Mouse (Mus musculus): ENCODE measurements at regions not wholly inside any gene's neighbourhood (a gene's known extent, or its start where the extent isn't known, plus 50 kb on each side); places are given as distances from the start of the nearest gene placed in this dataset.
A peak's percentile ranks its signal among the peaks of the same experiment; 100 is the strongest.

DNA sequence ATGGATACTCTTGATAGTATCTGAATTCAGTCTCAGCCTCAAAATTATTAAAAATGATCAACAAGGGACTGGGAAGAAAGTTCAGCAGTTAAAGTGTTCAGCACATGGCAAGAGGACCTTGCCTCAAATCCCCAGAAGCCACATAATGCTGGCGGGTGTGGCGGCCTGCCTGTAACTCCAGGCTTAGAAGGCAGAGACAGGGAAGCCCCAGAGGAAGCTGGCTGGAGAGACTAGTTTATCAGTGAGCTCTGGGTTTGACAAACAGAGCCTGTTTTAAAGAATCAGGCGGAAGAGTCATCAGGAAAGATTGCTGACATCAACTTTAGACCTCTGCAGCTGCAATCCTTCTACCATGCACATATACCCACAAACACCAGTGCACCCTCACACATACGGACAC, 52.1 kb upstream of the Fyn start:
- peak in 1 of 2 experiments; percentile 13 for DNase-seq
- intact Hi-C loops (cut with DNase I), result no loop called here

DNA sequence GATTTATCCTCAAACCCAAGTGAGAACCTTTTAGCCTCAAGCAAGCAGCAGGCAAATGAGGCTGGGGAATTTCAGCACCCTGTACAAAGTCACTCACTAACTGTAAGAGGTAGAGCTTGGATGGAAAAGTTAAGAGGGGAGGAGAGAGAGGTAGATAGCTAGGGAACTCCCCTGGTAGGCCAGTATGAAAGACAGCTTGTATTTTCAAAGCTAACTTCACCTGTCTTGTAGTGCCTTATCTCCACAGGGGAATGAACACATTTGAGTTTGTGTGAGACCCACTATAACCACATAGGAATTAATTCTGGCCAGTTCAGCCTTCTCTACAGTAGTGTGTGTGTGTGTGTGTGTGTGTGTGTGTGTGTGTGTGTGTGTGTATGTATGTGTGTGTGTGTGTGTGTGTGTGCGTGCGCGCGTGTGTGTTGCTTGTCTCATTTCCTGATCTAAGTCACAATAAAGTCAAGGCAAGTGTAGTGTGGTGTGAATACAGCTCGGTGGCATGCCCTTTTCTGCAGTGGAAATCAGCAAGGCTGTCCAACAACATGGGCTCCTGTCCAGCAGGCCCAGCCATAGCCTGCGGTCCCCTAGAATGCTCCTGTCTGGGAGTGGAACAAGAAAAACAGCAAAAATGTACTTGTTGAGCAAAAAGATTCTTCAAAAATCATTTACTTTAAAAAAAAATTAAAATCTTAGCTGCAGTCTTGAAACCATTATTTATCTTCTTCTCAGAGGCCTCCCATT, 53.1 kb upstream of the Fyn start:
- DNase-seq, result no peak
- intact Hi-C loops (cut with DNase I), result no loop called here

DNA sequence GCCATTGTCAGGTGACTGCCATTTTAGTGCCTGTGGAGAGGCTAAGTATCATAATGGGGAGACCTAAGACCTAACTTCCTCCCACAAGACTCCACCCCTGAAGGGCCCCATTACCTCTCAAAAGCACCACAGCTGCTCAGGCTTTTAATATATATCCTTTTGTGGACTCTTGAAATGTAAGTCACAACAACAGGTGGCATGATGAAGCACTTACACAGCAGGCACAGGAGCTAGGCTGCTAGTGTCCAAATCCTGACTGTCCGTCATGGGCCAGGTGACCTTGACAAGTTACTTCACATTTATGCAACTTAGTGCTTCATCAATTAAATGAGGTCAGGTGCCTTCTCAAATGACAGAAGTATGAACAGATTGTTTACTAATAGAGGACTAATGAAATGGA, 57.2 kb upstream of the Fyn start:
- no peak for DNase-seq
- intact Hi-C loops (cut with DNase I), result no loop called here

DNA sequence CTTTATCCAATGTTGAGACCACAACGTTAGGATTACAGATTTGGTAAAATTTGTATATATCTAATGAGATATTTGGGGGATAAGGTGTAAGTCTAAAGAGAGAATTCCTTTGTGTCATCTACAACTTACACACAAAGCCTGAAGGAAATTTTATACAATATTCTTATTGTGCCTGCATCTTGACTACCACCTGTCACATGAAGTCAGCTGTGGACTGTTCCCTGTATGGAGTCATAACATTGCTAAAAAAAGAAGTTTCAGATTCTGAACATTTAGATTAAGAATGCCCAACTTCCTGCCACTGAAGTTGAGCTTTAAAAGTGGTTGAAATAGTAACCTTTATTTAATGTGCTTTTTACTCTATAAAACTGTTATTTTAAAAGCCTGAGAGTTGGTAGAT, 60.1 kb upstream of the Fyn start:
- no peak for DNase-seq
- intact Hi-C loops (cut with DNase I), result no loop called here

DNA sequence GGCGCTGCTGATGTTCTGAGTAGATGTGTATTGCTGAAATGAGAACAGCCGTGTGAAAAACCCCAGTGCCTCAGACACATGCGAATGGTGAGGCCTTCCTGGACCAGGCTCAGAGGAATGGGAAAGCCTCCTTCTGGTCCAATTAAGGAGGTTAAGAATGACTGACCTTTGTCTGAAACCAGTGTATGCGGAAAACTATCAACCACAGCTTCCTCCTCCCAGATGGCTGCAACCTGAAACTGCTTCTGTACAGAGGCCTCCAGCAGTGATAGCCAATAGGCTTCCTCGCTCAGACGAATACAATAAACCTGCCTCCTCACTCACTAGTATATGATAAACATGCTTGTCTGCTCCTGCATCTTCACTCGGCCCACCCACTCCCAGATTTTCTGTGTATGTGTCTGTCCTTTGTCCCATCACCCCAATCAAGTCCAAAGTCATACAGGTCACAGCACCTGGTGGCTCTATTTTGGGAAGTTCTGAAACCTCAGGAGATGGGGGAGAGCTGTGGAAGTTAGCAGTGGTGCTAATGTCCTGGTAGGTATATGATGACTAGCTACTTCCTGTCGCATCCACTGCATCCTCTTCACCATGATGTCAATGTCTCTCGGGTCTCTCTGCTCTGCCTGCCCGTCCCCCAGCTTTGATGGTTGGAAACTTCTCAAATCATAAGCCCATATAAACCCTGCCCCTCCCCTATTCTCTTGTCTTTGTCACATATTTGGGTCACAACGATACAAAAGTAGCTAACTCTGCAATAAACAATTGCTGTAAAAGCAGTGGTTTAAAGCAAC, 75.8 kb upstream of the Fyn start:
- intact Hi-C loops (cut with DNase I), result no loop called here
- no peak for DNase-seq

DNA sequence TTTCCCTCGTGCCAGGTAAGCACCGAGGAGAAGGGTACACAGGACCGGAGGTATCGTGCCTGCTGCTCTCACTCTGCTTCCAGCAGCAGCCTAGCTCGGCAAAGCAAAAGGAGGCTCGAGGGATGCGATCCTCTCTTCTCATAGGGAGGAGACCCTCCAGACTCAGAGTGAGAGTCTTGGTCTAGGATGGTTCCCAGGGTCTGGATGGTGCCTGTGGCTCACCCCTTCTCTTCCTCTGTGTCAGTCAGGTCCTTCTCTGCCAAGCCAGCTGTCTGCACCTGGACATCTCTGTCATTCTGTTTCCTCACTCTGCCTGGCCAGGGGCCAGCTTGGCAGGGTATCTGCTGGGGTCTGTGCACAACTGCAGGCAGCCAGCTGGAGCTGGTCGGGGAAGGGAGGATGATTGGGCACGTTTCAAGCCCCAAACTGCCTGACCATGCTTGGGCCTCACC, 76.9 kb upstream of the Fyn start:
- DNase-seq, result peak; percentile 30 to 56
- intact Hi-C loops (cut with DNase I), result no loop called here

DNA sequence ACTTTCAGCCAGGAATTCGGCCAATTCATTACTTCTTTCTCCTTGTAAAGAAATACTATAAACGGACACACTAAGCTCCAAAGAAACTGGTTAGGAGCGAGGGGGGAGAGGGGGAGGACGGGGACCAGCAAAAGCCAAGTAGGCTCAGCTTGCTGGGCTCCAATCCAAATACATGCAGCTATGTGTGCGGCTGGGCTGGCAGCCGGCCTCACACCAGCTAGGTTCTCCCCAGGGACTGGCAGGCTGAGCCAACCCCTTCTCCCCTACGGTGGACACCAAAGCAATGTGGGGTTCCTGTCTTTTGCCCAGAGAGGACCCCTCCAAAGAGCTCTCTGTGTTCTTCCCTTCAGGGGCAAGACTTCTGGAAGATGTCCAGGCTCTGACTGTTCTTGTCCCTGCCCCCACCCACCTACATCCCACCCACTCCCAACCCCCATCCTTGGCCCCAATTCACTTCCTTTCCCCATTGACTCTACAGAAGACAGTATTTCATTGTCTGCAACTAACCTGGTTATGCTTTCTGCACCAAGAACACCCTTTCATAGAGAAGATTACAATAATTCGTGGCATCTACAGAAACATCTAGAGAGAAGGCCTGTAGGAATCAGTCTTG, 77.4 kb upstream of the Fyn start:
- intact Hi-C loops (cut with DNase I), result no loop called here
- peak; percentile 58 to 68 for DNase-seq

DNA sequence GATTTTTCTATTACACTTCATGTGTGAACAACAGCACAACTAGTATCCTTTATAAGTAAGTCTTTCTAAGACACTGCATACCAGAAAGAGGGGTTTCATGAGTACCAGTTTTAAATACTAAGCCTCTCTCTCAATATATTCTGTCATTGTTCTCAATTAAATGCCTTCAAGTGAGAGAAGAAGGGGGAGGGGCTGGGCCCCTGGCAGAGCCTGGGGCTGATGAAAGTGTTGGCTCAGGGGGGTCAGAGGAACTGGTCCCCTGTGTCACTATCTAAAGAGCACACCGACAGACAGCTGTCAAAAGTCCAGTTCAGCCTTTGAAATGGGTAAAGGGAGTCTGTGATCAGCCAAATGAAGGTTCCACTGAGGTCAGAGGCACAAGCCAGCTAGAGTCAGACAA, 78.4 kb upstream of the Fyn start:
- no peak for DNase-seq
- intact Hi-C loops (cut with DNase I), result no loop called here

DNA sequence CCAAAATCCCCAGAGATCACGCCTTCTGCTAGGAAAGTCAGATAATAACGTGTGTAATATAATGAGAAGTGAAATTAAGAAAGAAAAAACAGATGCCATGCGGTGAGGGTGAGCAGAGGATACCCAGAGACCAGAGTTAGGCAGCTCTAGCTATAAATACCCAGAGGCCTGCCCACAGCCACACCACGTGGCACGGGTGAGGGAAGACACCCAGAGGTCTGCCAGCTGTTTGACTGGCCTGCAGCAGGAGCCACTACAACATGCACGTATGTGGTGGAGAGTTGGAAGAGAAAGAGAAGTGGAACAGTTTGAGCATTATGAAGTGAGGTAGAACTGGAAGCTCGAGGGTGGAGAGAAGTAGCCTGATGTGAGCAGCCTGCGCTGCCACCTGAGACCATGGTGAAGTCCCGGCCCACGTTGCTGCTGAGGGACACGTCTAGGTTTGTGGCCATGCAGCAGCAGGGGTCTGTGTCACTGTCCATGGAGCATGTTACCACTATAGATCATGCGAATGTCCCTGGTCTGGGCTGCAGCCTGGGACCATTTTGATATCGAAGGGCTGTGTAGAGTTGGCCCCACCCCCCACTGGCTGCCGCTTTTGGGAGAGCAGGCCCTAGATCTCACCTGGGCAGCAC, 88.2 kb upstream of the Fyn start:
- no peak for DNase-seq
- intact Hi-C loops (cut with DNase I), result no loop called here

DNA sequence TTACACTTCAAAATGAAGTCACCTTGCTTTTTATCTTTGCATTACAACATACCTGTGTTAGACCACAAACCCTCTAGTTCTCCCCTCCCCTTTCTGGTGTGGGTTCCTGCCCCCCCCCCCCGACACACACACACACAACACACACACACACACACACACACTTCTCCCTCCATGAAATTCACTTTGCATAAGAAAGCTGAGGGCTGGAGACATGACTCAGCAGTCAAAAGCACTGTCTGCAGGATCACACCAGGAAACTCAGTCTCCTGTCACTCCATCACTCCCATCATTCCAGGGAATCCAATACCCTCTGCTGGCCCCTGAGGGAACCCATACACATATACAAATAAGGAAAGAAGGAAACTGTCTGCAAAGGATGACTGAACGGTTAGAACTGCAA, 94.5 kb upstream of the Fyn start:
- no peak for DNase-seq
- intact Hi-C loops (cut with DNase I), result no loop called here

DNA sequence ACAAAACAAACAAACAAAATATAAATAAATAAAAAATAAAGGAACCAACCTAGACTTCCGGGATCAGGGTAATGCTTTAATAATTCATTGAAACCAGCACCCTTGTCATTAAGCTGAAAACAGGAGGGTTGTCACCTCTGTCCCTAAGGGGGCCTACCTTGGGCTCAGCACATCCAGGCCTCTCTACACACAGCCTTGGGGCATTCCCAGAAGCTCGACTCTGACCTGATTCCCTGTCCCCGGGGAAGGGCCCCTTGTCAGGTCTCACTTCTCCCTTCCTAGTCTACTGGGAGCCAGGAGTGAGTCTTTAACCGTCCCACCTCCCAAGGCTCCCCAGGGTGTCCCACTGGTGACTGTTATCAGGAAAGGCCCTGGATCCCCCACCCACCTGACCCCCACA, 95.2 kb upstream of the Fyn start:
- DNase-seq, result no peak
- intact Hi-C loops (cut with DNase I), result no loop called here

DNA sequence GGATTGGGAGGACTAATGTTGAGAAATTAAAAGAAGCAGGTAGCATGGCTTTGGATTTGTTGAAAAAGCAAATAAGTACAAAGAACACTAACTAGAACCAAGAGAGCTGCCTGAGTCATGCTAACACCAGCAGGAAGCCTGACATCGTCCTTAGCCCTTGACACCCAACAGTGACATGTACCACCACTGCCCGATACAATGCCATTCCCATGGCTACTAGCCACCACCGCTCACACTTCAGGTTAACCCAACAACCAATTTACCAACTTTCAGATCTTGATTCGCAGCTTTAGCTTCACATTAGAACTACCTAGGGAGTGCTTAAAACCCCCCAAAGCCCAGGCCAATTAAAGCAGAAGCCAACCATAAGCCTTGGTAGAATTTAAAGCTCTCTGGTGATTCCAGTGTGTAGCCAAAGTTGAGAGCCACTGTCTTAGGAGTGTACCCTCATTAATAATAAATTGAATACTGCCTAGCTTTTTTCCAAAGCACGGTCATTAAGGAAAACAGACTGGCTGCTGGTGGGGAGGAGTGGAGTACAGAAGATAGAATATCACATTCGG, 96.2 kb upstream of the Fyn start:
- intact Hi-C loops (cut with DNase I), result no loop called here
- no peak for DNase-seq

DNA sequence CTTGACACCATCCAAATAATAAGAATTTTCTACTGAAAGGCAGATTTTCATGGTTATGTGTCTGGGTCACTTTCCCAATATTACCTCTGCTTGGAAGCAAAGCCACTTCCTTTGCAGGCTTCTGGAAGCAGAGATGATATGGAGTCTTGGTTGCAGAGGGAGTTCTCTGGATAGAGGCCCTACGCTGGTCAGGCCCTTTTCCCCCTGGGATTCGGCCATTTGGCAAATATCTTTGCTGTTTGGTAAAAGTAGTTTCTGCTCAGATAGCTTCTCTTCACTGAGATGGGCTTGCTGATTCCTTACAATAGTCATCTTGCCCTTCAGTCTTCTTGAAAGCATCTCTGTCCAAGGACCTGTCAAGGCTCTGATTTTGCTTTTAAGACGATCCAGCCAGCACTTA, 98.2 kb upstream of the Fyn start:
- DNase-seq, result no peak
- intact Hi-C loops (cut with DNase I), result no loop called here

DNA sequence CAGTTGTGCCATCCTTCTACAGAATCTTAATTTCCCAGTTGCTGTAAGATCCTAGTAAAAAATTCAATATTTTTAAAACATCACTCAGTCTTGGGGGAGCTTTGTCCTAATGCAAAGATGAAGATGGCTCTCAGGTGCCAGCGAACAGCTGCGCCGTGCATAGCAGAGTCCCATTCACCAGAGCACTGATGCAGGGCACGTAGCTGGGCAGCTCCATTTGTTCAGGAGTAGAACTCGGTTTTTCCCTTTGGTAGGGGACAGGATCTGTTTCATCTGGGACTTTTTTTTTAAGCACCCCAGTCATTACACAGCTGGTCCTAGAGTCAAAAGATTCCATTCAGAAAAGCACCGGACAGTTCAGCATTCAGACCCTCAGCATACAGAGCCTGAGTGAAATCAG, 101.4 kb upstream of the Fyn start:
- DNase-seq, result no peak
- intact Hi-C loops (cut with DNase I), result loop anchor here (2.0 kb wide), 1 partner anchor 104 kb away; no protein-coding TSS in a partner anchor

DNA sequence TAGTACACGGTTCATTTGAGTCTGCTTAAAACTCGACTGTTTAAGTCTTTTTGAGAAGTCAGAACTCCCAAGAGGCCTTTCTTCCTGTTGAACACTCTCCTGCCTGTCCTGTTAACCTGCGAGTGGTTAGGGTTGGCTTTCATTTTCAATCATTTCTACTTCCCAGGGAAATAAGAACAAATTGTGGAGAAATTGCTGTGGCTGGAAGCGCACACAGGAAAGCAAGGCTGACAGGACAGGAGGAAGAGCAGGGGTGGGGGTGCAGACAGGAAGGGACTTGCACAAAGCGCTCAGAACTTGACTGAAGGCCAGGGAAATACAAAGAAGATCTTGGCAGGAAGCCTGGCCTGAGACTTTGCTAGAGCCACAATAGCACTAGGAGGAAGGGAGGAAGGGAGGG, 102.2 kb upstream of the Fyn start:
- intact Hi-C loops (cut with DNase I), result loop anchor here (2.0 kb wide), 1 partner anchor 104 kb away; no protein-coding TSS in a partner anchor
- peak; percentile 75 to 78 for DNase-seq

DNA sequence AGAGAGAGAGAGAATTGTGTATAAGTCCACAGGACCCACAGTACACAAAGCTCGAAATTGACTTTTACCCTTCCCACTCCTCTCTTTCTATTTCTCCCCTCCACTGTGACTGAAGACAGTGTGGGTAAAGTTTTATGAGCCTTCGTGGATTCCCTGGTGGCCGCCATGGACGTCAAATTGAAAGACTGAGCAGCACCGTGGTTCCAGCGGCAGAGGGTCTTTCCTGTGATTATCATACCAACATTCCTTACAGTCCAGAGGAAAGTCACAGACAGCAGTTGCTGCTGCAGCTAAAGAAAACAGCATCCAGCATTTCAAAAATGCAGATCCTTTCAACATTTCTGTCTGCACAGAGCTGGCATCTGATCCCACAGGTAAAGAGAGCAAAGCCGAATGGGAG, 98.9 kb upstream of the Ccn6 start:
- no peak for DNase-seq
- intact Hi-C loops (cut with DNase I), result no loop called here

DNA sequence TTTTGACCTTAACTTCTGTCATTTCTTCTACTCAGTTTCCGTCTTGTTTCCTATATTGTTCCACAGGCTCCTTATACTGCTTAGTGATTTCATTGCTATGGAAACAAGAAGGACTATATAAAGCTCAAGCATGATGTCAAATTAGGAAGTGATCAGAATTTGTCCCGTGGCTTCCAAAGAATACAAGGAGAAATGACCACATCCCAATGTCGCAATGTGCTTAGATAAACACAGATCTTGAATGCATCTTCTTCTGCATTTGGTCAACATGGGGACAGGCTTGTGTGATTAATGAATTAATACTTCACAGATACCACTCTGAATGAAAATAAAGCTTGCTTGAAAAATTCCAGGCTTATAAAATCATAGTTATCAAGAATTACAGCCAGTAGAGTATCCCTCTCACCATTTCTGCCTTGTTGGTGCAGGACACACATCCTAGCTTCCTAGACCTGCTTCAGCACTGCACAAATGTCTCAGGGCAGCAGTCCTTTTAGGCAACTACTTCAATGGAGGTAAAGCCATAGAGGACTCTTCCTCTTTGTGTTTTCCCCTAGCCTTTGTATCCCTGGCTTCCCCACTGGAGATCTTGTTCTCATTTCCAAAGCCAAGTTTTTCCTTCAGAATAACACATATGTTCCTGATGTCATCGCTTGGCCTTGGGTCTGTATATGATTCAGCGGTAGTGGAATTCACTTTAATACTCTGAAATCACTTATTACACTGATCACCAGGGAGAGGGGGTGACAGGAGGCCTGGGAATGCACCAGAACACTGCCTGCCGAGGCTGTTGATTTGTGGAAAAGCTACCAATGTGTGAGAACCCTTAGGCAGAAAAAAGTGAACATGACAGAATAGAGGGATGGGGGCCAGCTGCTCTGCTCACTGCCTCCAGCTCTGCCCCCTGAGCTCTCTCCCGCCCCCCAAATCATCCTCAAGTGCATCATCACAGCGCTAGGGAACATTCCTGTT, 97.9 kb upstream of the Ccn6 start:
- intact Hi-C loops (cut with DNase I), result no loop called here

DNA sequence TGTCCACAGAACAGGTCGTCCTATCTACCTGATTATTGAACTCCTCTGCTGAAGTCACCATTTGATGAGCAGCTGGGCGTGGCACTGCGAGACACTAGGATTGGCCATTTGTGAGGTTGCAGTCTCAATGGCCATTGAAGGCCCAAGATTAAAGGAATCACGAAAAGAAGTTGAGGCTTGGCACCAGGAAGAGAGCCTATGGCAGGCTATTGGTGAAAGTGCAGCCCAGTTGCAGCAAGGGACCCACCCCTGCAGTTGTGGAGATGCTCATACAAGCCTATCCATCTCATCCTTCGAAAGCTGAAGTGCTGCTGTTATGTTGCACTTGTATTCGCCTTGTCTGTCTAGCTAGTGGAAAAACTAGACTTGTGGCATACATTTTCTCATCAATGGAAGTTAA, 96.5 kb upstream of the Ccn6 start:
- no peak for DNase-seq
- intact Hi-C loops (cut with DNase I), result no loop called here

More for the DNA sequence above, 97.9 kb upstream of the Ccn6 start:
- DNase-seq, result peak in 1 of 2 experiments; percentile 18

DNA sequence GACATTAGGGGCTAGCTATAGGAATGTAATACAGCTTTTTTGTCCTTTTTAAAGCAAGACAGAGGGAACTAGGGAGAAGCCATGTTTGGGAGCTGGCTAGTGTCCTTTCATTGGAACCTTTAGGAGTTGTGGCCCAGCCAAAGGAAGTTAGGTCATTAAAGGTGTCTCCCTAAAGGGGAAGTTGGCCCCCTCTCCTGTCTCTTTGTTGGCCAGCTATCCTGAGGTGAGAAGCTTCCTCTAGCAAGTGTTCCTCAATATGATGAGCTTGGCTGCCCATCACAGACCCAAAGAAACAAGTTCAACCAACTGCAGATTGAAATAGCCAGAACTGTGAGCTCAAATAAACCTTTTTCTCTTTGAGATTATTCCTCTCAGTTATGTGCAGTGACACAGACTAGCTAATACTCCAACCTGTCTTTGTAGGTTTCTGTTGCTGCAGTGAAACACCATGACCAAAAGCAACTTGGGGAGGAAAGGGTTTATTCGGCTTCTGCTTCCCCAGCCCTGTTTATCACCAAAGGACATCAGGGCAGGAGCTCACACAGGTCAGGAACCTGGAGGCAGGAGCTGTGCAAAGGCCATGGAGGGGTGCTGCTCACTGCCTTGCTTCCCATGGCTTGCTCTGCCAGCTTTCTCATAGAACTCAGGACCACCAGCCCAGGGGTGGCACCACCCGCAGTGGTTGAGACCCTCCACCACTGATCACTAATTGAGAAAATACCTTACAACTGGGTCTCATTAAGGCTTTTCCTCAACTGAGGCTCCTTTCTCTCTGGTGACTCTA, 94.0 kb upstream of the Ccn6 start:
- DNase-seq, result no peak
- intact Hi-C loops (cut with DNase I), result no loop called here
